Mouse (Mus musculus): ENCODE data around the gene Traf3ip3. TPM values are rescaled to one million over a fixed set of nuclear protein-coding genes. Genes with fewer than 3 reads are reported as not detected.

The Traf3ip3 gene
- total RNA-seq, 2 experiments from 2014 or later: 20.9 to 24.1 TPM

DNA sequence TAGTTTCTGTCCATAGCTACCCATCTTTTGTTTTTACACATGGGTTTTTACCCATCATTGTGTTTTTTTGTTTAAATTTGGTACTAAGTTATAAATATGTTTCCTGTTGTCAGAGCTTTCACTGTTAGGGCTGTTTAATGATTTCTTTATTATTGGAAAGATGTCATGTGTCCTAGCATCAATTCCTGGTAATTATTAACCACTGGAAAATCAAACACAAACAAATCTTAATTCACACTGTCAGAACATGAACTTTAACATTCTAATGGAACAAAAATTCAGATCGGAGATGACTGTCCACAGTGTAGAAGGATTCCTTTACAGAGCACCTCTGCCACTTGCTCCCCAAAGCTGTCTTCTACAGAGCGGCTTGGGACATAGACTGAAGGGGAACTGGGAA, 3.9 kb upstream of the Traf3ip3 start:
- DNase-seq: no peak

DNA sequence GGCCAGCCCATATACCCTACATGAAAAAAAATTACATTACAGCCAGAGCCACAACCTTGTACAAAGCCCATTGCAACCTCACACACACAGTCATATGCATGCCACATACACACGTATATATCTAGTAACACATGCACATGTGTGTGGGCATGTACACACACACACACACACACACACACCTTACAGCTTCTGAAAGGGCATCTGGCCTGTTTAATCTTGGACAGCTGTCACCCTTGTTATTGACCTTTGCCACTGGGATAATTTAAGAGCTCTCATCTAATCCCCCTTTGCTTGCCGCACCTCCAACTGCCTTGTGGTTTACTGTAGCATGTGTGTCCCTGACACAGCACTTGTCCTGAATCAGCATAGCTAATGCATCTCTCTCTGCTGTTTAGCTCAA, 2.3 kb upstream of the Traf3ip3 start:
- no peak for DNase-seq

DNA sequence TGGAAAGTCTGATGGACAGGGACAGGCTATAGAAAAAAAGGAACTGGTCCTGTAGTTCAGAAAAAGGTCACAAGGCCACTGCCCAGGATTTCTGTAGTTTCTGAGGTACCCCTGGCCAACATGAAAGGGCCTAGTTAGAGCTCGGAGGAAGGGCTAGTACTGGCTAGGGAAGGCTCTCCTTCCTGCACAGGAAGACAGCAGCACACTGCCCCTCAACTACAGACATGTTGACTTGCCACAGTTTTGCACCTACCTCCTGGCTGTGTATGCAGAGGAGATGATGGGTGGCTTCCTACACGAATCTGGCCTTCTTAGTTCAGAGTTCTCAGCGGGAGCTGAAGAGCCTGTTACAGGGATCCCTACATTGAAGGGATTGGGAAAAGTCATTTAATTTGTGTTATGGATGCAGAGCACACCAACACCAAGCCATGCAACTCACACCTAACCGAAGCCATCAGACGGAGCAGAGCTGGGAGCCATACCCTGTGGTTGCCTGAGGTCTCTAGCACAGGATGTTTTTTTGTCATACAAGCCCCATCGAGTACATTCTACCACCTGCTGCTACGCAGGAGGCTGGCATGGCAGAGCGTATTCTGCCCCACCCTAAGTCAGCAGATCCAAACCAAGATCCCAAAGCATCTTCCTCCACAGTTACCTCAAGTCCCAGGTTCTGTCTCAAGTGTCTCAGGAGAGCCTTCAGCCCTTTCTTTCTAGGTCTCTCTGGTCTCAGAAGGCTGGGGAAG, 692 bp downstream of the Traf3ip3 start:
- no peak for DNase-seq

DNA sequence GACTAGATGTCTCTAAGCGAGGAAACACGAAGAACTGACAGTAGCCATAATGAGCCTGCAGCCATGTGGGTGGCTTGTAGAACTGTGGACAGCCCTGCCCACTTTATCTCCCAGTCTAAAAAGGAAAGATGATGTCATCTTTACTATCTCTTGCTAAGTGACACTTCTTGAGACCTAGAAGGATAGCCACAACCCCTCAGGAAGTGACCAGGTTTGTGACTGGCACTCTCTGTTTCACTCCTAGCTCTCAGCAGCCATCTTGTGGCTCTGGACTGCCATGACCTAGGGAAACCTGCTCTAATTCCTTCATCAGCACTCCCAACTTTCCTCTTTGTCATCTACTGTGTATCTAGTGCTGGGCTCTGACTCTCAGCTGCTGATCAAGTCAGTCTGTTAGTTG, 3.2 kb downstream of the Traf3ip3 start:
- no peak for DNase-seq

DNA sequence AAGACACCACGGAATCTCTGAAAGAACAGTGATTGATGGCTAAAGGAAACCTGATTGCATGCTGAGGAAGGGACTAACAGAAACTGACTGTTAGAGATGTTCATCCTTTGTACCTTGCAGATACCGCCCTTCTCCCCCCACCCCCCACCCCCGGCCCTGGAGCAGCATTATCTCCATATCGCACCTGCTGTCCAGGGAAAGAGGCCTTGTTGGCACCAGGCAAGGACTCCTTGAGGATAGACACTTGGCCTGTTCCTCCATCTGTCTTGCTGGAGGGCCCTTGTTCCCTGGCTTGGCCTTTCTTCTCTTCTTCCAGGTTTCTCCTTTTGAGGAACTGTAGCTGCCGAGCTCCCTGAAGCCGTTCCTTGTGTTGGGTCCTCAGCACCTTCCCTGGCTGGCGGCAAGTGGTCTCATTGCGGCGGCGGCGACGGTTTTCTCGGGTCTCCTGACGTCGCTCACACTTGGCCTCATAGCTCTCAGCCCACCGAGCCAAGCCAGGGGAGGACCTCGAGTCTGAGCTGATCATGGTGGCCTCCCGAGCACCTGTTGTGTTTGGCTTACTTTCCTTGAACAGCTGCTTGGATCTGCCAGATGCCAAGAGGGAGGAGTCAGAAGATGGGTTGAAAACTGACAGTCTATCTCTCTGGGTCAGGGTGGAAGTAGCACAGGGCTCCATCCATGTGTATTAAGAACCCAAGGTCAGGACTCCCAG, 3.9 kb downstream of the Traf3ip3 start:
- DNase-seq: peak; percentile 53

DNA sequence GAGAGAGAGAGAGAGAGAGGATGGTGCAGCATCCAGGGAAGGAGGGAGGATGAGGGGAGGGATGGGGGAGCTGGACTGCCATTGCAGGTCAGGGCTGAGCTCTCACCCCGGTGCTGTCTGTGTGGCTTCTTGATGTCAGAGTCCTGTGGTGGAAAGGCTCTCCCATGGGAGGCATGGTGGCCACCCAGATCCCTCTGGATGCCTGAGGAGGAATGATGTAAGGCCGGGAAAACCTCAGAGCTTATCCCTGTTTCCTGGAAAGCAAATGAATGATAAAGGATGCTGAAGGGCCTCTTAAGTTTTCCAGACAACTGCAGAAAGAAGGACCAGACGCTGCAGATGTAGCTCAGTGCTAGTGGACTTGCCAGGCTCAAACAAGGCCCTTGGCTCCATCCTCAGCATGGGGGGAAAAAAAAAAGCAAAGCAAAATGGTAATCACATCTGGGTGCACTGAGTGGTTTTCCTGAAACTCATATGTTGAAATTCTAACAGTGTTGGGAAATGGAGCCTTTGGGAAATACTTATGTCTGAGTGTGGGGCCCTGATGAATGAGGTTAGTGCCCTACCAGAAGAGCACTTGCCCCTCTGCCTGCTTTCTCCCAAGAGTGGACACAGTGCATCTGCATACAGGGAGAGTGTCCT, 6.2 kb downstream of the Traf3ip3 start:
- DNase-seq: no peak

DNA sequence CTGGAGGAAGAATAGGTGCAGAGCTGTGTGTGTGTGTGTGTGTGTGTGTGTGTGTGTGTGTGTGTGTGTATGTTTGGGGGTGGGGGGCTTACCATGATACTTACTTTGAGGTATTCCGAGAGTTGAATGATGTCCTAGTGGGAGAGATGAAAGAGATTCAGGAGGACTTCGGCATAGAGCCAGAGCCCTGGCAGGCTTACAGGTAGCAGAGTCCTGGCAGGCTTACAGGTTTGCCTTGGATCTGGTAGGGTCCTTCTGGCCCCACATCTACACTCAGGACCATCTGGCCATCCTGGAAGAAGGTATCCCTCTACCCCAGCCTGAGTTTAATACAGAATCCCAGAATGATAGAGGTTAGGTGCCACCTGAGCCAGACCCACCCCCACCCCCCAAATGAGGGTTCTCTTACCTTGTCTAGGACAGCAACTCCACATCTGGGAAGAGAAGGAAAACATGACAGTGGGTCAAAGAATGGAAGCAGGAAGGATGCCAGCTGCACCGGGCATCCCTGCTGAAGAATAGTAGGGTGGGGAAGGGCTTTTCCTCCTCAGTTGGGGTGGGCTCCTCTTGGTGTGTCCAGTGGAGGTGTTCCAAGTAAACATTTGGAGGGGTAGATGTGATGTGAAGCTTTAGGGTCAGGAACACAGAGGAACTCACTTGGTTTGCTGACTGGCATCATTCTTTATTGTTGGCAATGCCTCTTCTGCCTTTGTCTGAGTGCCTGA, 6.9 kb downstream of the Traf3ip3 start:
- DNase-seq: no peak

DNA sequence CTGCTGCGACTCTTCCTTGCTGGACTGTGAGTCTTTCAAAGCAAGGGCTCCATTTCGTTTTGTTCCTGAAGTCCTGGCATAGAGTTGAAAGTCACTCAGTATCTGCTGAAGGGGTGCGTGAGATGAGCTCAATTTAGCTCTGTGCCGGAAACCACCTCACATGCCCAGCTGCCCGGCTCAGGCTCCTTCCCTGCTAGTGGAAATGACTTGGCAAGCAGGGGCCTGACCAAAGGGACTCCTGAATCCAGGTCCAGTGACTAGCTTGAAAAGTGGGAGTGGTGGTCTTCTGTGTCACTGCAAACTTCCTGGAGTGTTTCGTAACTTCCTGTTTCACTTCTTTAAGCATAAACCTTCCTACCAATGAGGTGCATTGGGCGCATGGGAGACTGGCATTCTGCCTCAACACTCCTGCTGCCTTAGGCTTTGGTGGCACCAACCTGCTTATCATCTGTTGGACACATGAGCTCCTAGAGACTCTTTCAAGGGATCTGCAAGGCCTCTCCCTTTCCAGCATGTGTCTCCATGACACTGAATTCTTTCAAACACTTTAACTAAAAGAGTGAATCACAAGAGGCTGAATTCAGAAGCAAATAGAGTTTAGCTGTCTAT, 9.7 kb downstream of the Traf3ip3 start:
- DNase-seq: no peak

DNA sequence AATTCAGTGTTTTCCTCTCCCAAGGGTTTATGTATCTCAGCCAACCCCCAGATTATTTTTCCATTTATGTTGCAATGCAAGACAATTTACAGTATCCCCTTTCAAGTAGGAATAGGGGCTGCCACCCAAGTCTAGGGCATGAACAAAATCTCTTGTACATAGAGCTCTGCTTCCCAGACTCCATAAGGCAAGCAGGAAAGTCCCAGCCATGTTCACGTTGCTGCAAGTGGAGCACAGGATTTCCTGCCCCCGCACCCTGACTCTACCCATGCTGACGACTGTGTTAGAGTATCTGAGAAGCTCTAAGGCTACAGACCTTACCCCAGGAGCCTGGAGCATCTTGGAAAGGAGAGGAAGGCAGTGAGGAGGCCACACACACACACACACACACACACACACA, 11.7 kb downstream of the Traf3ip3 start:
- no peak for DNase-seq

DNA sequence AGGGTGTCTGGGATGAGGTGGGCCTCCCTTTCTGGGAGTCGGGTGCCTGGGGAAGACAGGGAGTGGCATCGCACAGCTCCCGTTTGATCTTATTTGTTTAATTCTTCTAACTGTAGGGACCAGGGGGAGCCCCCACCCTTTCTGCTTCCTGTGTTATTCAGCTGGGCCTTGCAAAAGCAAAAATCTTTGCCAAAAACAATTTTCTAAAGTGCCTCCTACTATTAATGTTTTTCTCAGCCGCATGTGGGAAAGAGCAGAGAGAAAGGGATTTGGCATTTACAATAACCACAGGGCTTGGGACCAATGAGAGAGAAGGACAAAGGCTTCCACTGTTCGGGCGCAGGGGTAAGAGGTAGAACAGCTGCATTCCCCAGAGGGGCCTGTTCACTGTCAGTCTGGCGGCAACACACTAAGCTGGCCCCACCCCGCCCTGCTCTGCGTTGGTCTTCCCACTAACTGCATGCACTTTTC, 12.3 kb downstream of the Traf3ip3 start:
- DNase-seq: peak; percentile 60

DNA sequence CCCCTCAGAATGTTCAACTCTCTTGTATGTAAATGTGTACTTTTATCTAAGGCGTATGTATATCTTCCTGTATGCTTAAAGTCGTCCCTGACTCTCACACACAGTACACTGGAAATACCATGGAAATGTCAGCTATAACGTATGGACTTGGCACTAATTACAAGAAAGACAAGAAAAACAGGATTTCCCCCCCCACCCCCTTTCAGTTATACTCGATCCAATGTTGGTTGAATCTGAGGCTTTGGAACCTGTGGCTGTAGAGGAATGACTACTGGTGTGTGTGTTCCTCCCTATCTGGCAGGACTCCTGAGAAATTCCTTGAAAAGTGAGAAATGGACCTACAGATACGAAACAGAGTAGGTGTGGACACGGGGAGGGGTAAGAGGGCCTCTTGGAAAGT, 13.2 kb downstream of the Traf3ip3 start:
- no peak for DNase-seq

DNA sequence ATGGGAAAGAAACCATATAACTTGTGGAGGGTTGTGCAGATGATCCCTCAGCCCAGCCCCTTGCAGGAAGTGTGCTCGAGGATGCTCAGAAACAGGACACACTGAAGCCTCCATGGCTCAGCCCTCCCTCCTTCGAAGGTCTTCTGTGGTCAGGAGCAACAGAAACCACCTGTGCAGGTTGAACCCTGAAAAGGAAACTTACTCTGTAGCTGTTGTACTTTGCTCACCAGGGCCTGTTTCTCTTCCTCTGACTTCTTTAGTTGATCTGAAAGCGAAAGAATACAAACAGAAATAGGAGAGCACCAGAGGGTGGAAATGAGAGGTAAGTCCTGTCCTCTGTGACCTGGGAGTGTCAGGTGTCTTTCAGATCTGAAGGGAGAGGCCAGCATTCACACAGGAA, 20.4 kb downstream of the Traf3ip3 start:
- no peak for DNase-seq

DNA sequence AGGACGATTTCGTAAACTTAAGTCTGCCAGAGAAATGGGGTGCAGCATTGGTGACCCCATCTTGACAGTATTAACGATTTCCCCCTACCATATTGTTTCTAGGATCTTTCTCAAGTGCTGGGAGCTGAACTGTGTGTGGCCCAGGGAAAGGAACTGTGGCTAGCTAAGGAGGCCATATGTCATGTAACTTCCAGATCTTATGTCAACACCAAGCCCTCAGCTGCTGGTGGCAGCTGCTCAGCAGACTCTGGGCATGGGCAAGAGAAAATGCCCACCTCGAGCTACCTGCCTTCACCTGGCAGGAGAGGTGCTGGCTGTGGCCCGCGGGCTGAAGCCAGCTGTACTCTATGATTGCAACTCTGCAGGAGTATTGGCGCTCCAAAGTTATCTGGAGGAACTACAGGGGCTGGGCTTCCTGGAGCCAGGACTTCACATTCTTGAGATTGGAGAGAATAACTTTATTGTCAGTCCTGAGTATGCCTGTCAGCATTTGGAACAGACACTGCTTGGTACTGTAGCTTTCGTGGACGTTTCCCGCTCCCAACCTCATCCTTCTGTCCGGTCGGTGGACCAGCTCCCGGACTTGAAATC, 27.3 kb downstream of the Traf3ip3 start:
- DNase-seq: no peak

DNA sequence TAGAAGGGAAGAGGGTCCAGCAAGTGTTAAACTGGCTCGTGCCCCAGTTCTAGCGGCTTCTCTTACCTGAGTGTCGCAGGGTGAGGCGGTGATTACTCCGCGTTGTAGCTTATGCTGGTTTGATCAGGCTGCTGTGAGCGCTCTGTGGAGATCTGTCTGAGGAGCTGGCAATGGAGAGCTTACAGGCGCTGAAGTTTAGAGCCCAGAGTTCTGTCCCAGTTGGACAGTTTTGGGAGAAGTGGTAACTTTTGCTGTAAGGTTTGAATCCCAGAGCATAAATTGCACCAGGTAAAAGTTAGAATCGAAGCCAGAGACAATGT, 27.7 kb downstream of the Traf3ip3 start:
- DNase-seq: no peak

DNA sequence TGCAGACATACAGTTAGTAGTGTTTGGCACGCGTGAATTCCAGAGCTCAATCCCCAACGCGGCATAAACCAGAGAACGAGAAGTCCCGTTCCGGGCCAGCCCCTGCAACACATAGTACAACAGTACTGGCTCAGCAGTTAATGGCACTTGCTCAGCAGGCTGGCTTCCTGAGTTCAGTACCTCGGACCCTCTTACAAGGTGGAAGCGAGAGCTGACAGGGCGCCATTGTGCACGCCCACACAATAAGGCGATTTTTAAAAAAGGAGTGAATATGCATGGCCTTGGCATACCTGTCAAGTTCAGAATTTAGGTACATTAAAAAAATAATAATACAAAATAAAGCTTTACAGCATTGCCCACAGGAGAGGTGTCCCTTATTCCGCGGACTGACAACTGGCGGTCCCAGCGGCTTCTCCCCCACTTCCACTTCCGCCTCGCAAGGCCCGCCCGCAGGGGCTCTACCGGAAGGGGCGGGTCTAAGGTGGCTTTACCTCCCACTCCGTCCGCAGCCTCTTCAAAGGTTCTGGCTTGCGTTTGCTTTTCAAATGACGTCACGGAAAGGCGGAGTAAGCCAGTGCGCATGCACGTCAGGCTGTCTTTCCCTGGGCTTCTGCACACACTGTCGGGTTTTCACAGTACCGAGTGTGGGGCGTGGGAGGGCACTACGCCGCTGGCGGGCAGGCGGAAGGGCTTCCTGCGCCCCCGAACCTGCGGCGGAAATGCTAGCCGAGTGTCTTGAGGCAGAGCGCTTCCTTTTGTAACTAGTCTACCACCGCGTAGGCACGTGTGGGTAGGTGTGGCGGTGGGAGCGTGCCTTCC, 28.3 kb downstream of the Traf3ip3 start:
- DNase-seq: peak; percentile 90

DNA sequence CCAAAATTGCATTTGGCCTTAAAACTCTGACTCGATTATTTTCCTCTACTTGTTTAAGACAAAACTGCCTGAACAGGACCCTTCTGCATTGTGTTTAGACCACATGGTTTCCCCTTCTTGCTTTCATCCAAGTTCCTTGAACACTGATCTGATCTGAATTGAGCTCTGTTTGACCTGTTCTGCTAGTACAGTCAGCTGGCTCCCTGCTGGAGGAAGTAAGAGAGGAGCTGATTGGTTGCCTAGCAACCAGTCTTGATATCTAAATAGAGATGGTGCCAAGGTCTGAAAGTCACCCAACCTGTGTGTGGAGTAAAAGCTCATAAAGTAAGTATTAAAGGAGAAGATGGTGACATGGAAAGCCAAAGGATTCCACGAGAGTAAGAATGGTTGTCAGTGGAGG, 31.6 kb downstream of the Traf3ip3 start:
- no peak for DNase-seq

DNA sequence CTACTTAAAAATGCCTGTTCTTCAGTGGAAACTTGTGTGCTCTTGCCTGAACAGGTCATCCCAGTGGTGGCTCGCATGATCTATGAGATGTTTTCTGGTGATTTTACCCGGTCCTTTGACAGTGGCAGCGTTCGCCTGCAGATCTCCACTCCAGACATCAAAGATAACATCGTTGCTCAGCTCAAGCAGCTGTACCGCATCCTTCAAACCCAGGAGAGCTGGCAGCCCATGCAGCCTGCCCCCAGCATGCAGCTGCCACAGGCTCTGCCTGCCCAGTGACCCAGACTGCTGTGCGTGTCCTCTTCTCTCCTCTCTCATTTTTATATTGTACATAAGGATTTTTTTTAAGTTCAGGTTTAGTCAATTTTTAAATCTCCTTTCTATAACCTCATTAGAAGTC, 32.3 kb downstream of the Traf3ip3 start:
- no peak for DNase-seq

DNA sequence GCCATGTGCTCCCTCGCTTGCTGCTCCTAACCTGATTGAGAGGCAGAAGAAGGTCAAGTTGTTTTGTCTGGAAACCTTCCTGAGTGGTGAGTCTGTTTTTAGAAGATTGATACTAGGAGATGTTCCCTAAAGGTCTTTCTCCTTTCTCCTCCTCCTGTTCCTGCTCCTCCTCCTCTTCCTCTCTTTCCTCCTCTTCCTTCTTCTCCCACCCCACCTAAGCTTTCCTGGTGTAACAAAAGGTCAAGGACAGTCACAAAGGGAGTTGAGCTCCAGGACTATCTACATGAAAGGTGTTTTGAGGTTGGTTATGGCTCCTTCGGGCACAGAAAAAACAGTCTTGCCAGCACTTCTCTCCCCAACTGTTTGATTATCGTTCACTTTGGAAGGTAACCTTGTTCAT, 33.8 kb downstream of the Traf3ip3 start, which contains the start of gene A130010J15Rik:
TSS of gene A130010J15Rik (plus strand) at position 301 of the 400 bp plus-strand sequence.
- DNase-seq: no peak

DNA sequence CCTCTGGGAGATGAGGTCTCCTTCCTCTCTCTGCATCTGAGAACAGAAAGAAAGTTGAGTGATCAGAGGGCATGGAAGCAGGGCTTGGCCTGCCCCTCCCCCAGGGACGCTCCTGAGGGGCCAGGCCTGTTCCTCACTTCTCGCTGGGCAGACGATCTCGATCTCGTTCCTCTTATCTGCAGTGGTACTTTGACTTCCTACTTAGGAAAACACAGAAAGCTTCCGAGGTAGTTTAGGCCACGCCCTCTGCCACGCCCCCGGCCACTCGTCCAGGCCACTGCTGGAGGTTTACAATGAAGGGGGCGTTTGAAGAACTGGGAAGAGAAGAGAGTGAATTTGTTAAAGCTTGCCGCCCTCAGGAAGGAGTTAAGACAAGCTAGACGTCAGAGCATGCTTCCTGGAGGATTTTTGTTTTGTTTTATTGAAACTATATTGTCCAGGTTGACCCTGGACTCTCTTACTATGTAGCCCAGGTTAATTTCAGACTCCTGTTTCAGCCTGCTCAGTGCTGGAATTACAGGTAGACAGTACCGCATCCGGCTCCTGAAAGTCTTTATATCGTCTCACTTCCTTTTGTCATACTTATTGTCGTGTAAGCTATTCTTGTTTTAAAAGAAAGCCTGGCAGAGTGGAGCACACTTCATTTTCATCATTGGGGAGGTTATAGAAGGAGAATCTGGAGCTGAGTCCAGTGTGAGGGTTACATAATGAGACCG, 41.0 kb downstream of the Traf3ip3 start:
- peak; percentile 43 for DNase-seq

DNA sequence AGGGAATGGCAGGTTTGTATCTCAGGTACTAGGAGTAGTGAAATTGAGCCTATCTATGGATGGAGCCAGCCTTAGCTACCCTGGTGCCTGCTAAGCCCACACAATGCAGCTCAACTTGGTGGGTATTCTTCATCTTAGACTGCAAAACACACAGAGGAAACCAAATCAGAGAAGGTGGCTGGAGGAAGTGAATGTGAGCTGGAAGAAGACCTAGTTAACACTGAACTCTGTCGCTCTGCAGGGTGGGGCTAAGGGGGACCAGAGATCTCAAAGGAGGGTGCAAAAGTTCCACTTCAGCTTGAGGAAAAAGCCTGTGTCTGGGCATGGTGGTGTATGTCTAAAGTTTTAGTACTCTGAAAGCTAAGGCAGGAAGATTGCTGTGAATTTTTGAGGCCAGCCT, 41.9 kb downstream of the Traf3ip3 start:
- DNase-seq: no peak
